Mouse (Mus musculus) bone marrow, adult 2 months (tissue): ENCODE results near the gene Stxbp6.

ENCODE experiments used
- CTCF ChIP-seq: fragments of 200-500 bp; IDR thresholded peaks from 2 replicates; pipeline ENCODE4 v1.5.1; 2011; ENCODE audit warnings: low read length, control low read depth; ENCODE audit not compliant: control insufficient read depth, insufficient read depth
- POLR2A ChIP-seq: fragments of 200-500 bp; IDR thresholded peaks from 2 replicates; pipeline ENCODE4 v1.6.1; 2011; ENCODE audit warnings: low read depth, mild to moderate bottlenecking, control low read depth, low read length, borderline replicate concordance; ENCODE audit not compliant: control insufficient read depth

DNA sequence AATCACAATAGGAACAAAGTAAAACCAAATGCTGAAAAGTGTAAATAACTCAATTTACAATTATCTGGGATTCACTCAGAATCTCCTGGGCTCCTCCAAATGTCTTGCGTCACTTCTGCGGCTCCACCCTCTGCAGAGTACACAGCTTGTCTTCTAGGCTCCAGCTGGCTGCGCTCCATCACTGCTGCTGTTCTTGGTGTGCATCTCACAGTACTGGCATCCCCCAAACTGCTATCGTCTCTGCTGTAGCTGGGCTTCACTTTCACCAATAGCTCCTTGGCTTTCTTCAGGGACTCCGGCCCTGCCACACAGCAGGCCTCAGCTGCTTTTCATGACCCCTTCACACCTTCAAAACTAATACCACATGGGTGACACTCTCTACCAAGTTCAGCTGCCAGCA, 10.9 kb downstream of the Stxbp6 start:
- TF ChIP-seq POLR2A (no peak), CTCF (no peak)
